Comparison of ENCODE assay signal across 15 mouse cellular contexts in the genomic region with DNA sequence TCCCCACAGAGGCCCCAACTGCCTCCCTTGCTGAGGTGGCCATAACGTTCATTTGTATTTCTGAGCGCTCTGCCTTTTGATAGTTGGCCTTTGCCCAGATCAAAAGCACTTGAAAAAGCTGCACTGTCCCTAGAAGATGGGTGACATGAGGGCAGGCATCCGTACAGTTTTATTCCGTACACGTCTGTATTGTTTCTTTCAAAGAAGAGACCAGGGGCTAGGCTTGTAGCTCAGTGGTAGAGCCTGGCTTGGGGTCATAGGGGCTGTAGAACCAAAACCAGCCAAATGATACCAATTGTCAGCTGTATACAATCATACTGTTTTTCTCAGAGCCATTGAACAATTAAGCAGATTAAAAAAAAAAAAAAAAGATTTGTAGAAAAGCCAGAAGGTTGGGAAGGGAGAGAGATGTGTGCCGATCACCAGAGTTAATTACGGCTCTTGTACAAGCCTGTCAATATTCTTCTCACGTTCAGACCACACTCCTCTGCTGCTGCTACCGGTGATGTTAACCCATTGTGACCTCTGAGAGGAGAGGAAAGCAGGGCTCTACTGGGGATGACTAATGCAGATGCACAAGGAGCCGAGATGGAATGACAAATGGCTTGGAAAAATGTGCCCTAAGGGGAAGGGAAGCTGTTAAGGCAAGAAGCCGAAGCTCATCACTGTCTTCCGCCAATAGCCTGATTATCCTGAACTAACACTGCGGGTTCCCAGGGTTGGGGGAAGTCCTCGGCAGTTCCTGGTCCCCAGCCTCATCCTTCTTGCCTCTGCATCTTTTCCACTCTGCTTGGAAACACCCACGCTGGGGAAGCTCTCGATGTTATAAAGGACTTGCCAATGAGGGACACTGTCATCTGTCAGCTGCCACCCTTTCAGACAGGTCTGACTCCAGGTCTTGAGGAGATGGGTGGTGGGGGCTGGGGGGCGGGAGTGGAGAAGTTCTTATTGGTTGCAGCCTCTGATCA.
DNase-seq lines count a peak whose midpoint lies in the region; ATAC-seq lines count a peak whose summit lies in the region.
"Had no signal": no experiment of that assay in that cellular context is flagged by ENCODE, and none has a peak within 500 bp of the region (broad histone marks: within the 10 kb centered on the region; RNA-seq: fewer than 3 reads in every experiment).

No protein-coding gene starts in this region.

- H3K36me3 ChIP-seq in forebrain, embryonic 12.5 days (replicated peaks) = no peaks in the 10 kb centered on the region
- no peaks in the 10 kb centered on the region for H3K36me3 ChIP-seq in hindbrain, embryonic 15.5 days
- no peaks in the 10 kb centered on the region for H3K36me3 ChIP-seq in neural tube, embryonic 12.5 days
- H3K36me3 ChIP-seq in heart, embryonic 12.5 days = no peaks in the 10 kb centered on the region
- H3K36me3 ChIP-seq: embryonic facial prominence, embryonic 13.5 days; limb, embryonic 13.5 days had no signal

- peak overlapping the region; percentile 33 for H3K4me2 ChIP-seq in forebrain, embryonic 12.5 days
- H3K4me2 ChIP-seq in hindbrain, embryonic 15.5 days = peak overlapping the region; percentile 16
- H3K4me2 ChIP-seq in neural tube, embryonic 12.5 days (replicated peaks) = peak overlapping the region; percentile 36
- H3K4me2 ChIP-seq in heart, embryonic 12.5 days = no peak overlapping the region
- H3K4me2 ChIP-seq: limb, embryonic 13.5 days; lung, embryonic 14.5 days had no signal

- peak; percentile 20 to 33 for DNase-seq in cerebellum, postnatal 10 days
- no peak for DNase-seq in cerebellum, postnatal 14 days
- DNase-seq in adrenal gland, postnatal 10 days = no peak
- DNase-seq: adrenal gland, postnatal 36 days; cerebellum, adult 18-20 months; lung, embryonic 14.5 days; right cerebral cortex, postnatal 4 days; thymus, postnatal 25 days had no signal

- no peak overlapping the region for H3K4me3 ChIP-seq in forebrain, embryonic 12.5 days (replicated peaks)
- H3K4me3 ChIP-seq in hindbrain, embryonic 15.5 days = no peak overlapping the region
- H3K4me3 ChIP-seq in neural tube, embryonic 12.5 days = no peak overlapping the region
- no peak overlapping the region for H3K4me3 ChIP-seq in heart, embryonic 12.5 days
- H3K4me3 ChIP-seq: embryonic facial prominence, embryonic 13.5 days; limb, embryonic 13.5 days had no signal

- no peak overlapping the region for H3K9ac ChIP-seq in forebrain, embryonic 12.5 days
- no peak overlapping the region for H3K9ac ChIP-seq in hindbrain, embryonic 15.5 days
- no peak overlapping the region for H3K9ac ChIP-seq in neural tube, embryonic 12.5 days
- no peak overlapping the region for H3K9ac ChIP-seq in heart, embryonic 12.5 days
- H3K9ac ChIP-seq: embryonic facial prominence, embryonic 13.5 days; limb, embryonic 13.5 days; lung, embryonic 14.5 days had no signal

- ATAC-seq in forebrain, embryonic 12.5 days (ENCODE audit: low FRiP score) = peak; percentile 82
- ATAC-seq in hindbrain, embryonic 15.5 days (ENCODE audit: low FRiP score, low read depth) = peak; percentile 73; the same call in 1 of the 2 replicates
- peak; percentile 83 for ATAC-seq in neural tube, embryonic 12.5 days (ENCODE audit: low FRiP score, low read depth)
- no peak for ATAC-seq in erythroblast, adult 5-6 weeks (replicated peaks; ENCODE audit: low FRiP score, poor library complexity, severe bottlenecking)
- ATAC-seq in heart, embryonic 12.5 days (ENCODE audit: insufficient number of reproducible peaks, low FRiP score) = no peak

- WGBS in forebrain, embryonic 12.5 days = 26% methylated on average over 17 of the region's 17 CpGs
- 18% methylated on average over 17 of the region's 17 CpGs for WGBS in hindbrain, embryonic 15.5 days
- 26% methylated on average over 17 of the region's 17 CpGs for WGBS in neural tube, embryonic 12.5 days
- 54% methylated on average over 17 of the region's 17 CpGs for WGBS in heart, embryonic 12.5 days

- no peaks in the 10 kb centered on the region for H3K27me3 ChIP-seq in forebrain, embryonic 12.5 days
- no peaks in the 10 kb centered on the region for H3K27me3 ChIP-seq in hindbrain, embryonic 15.5 days
- H3K27me3 ChIP-seq in neural tube, embryonic 12.5 days (replicated peaks) = no peaks in the 10 kb centered on the region
- H3K27me3 ChIP-seq in heart, embryonic 12.5 days (replicated peaks) = no peaks in the 10 kb centered on the region

- H3K9me3 ChIP-seq in forebrain, embryonic 12.5 days = no peaks in the 10 kb centered on the region
- no peaks in the 10 kb centered on the region for H3K9me3 ChIP-seq in hindbrain, embryonic 15.5 days
- no peaks in the 10 kb centered on the region for H3K9me3 ChIP-seq in neural tube, embryonic 12.5 days
- H3K9me3 ChIP-seq in heart, embryonic 12.5 days (replicated peaks) = no peaks in the 10 kb centered on the region
- H3K9me3 ChIP-seq: embryonic facial prominence, embryonic 13.5 days; limb, embryonic 13.5 days had no signal

- peak overlapping the region; percentile 78 for H3K27ac ChIP-seq in forebrain, embryonic 12.5 days
- H3K27ac ChIP-seq in hindbrain, embryonic 15.5 days (replicated peaks) = no peak overlapping the region; the same call in 1 of the 2 replicates
- no peak overlapping the region for H3K27ac ChIP-seq in neural tube, embryonic 12.5 days
- no peak overlapping the region for H3K27ac ChIP-seq in heart, embryonic 12.5 days (ENCODE audit: poor library complexity, severe bottlenecking)
- H3K27ac ChIP-seq: embryonic facial prominence, embryonic 13.5 days; limb, embryonic 13.5 days had no signal

- peaks cover 25% of the 10 kb centered on the region for H3K4me1 ChIP-seq in forebrain, embryonic 12.5 days
- peaks cover 21% of the 10 kb centered on the region for H3K4me1 ChIP-seq in hindbrain, embryonic 15.5 days (replicated peaks)
- peaks cover 14% of the 10 kb centered on the region for H3K4me1 ChIP-seq in neural tube, embryonic 12.5 days
- peaks cover 14% of the 10 kb centered on the region for H3K4me1 ChIP-seq in heart, embryonic 12.5 days (replicated peaks)

Comparison
In these comparisons a context has a peak if more than half of its experiments do, and no peak if none do; other contexts are left out.
1. DNase-seq: peak in cerebellum, postnatal 10 days (2 of 2); none in cerebellum, postnatal 14 days (0 of 2) and adrenal gland, postnatal 10 days (single experiment).
2. ATAC-seq: peak in forebrain, embryonic 12.5 days (single experiment), hindbrain, embryonic 15.5 days (single experiment) and neural tube, embryonic 12.5 days (single experiment); none in erythroblast, adult 5-6 weeks (single experiment) and heart, embryonic 12.5 days (single experiment).